Mouse (Mus musculus) C2C12 (cell line): ENCODE measurements around the gene Psme1. TPM values are rescaled to one million over a fixed set of nuclear protein-coding genes. Genes with fewer than 3 reads are reported as not detected.

ENCODE experiments used
- H3K27me3 ChIP-seq: one replicate; pipeline ENCODE4 v1.6.1; 2011; ENCODE audit not compliant: control insufficient read depth, insufficient read depth, insufficient read length
- H3K36me3 ChIP-seq: one replicate; pipeline ENCODE4 v1.6.1; 2011; ENCODE audit not compliant: control insufficient read depth, insufficient read depth
- H3K4me3 ChIP-seq: one replicate; pipeline ENCODE4 v1.5.1; 2011; ENCODE audit warnings: mild to moderate bottlenecking, control low read depth; ENCODE audit not compliant: poor library complexity, insufficient read depth, severe bottlenecking
- H3K79me2 ChIP-seq: one replicate; pipeline ENCODE4 v1.6.1; 2011; ENCODE audit not compliant: control insufficient read depth, insufficient read depth
- H3K79me3 ChIP-seq: one replicate; pipeline ENCODE4 v1.6.1; 2011; ENCODE audit warnings: low read depth, control low read depth
- H3ac ChIP-seq: one replicate; pipeline ENCODE3; 2011; ENCODE audit warnings: low read depth; ENCODE audit not compliant: control insufficient read depth, insufficient read length
- CEBPB ChIP-seq: IDR thresholded peaks from one replicate; pipeline ENCODE4 v1.6.1; 2011; ENCODE audit warnings: low read depth, mild to moderate bottlenecking, control low read depth, moderate library complexity
- CTCF ChIP-seq: IDR thresholded peaks from one replicate; pipeline ENCODE4 v1.5.1; 2011; ENCODE audit not compliant: control insufficient read depth, insufficient read depth, insufficient read length
- FOSL1 ChIP-seq: IDR thresholded peaks from one replicate; pipeline ENCODE4 v1.8.0; 2011; ENCODE audit warnings: mild to moderate bottlenecking, low read length; ENCODE audit not compliant: poor library complexity, insufficient read depth, severe bottlenecking
- MAX ChIP-seq: IDR thresholded peaks from one replicate; pipeline ENCODE4 v1.6.1; 2011; ENCODE audit warnings: mild to moderate bottlenecking, control low read depth
- MYOD1 ChIP-seq: IDR thresholded peaks from one replicate; pipeline ENCODE4 v1.6.1; 2011; ENCODE audit warnings: low read depth; ENCODE audit not compliant: control insufficient read depth, insufficient read length
- MYOG ChIP-seq: IDR thresholded peaks from one replicate; pipeline ENCODE4 v1.6.1; 2011; ENCODE audit not compliant: control insufficient read depth, insufficient read length; ENCODE audit errors: extremely low read depth
- USF1 ChIP-seq: IDR thresholded peaks from one replicate; pipeline ENCODE4 v1.6.1; 2011; ENCODE audit warnings: low read depth, mild to moderate bottlenecking, control low read depth, moderate library complexity
- polyA plus RNA-seq: library from polyadenylated mRNA; unstranded; fragments of >200 nt; fragmentation: generic; extraction: Trizol; gene quantifications from one replicate; pipeline ENCODE4 v1.2.1, GENCODE M21; 2012; ENCODE audit warnings: missing spikeins

The Psme1 gene
- polyA plus RNA-seq, 1 experiment = 63.7 TPM

GRCm38 (mm10) chr14:55557003-55557402 lies 20.9 kb upstream of the Psme1 start:
- Histone ChIP-seq H3K36me3 (no peaks in the 10 kb centered on the region), H3K27me3 (no peaks in the 10 kb centered on the region), H3K79me2 (no peaks in the 10 kb centered on the region), H3K79me3 (no peaks in the 10 kb centered on the region), H3ac (no peak overlapping the region), H3K4me3 (no peak overlapping the region)
- TF ChIP-seq CTCF = peak; percentile 58
- no peak for TF ChIP-seq USF1
- no peak for TF ChIP-seq CEBPB
- no peak for TF ChIP-seq MYOG
- TF ChIP-seq FOSL1 = no peak
- no peak for TF ChIP-seq MYOD1
- peak; percentile 30 for TF ChIP-seq MAX

GRCm38 (mm10) chr14:55557587-55557986 lies 20.3 kb upstream of the Psme1 start:
- TF ChIP-seq CEBPB (no peak), MAX (no peak), CTCF (no peak), FOSL1 (no peak), MYOD1 (no peak), MYOG (no peak), USF1 (no peak)
- Histone ChIP-seq H3K4me3 (no peak overlapping the region), H3K36me3 (no peaks in the 10 kb centered on the region), H3K27me3 (no peaks in the 10 kb centered on the region), H3K79me2 (no peaks in the 10 kb centered on the region), H3K79me3 (no peaks in the 10 kb centered on the region), H3ac (no peak overlapping the region)

GRCm38 (mm10) chr14:55558740-55559448 lies 19.0 kb upstream of the Psme1 start:
- TF ChIP-seq CTCF (no peak), MAX (no peak)
- H3K79me2 ChIP-seq = no peaks in the 10 kb centered on the region
- H3K4me3 ChIP-seq = no peak overlapping the region

GRCm38 (mm10) chr14:55559799-55560201 lies 18.1 kb upstream of the Psme1 start, which contains the start of gene Dcaf11:
Gene Dcaf11 (plus strand): TSS chr14:55560006.
- Histone ChIP-seq H3K79me3 (no peaks in the 10 kb centered on the region), H3K79me2 (no peaks in the 10 kb centered on the region), H3K4me3 (peak within 1 kb of the TSS; percentile 55), H3ac (peak within 1 kb of the TSS; percentile 84), H3K27me3 (no peaks in the 10 kb centered on the region), H3K36me3 (no peaks in the 10 kb centered on the region)
- TF ChIP-seq USF1 = no peak
- no peak for TF ChIP-seq MAX
- TF ChIP-seq MYOD1 = no peak
- TF ChIP-seq MYOG = no peak
- TF ChIP-seq CEBPB = no peak
- TF ChIP-seq CTCF = no peak
- no peak for TF ChIP-seq FOSL1

More at GRCm38 (mm10) chr14:55558740-55559448, 19.0 kb upstream of the Psme1 start:
- no peaks in the 10 kb centered on the region for H3K36me3 ChIP-seq
- no peak overlapping the region for H3ac ChIP-seq
- H3K79me3 ChIP-seq = no peaks in the 10 kb centered on the region
- no peaks in the 10 kb centered on the region for H3K27me3 ChIP-seq

- Histone ChIP-seq H3K79me2 (no peaks in the 10 kb centered on the region), H3K4me3 (peak within 1 kb of the TSS; percentile 55), H3K27me3 (no peaks in the 10 kb centered on the region), H3K79me3 (no peaks in the 10 kb centered on the region), H3K36me3 (peaks cover 2% of the 10 kb centered on the region), H3ac (peak within 1 kb of the TSS; percentile 84)
- TF ChIP-seq FOSL1 = no peak
- TF ChIP-seq CEBPB = peak; percentile 58
- TF ChIP-seq MAX = peak; percentile 92
- no peak for TF ChIP-seq MYOG
- TF ChIP-seq MYOD1 = no peak
- peak; percentile 88 for TF ChIP-seq USF1
- no peak for TF ChIP-seq CTCF
Measured at GRCm38 (mm10) chr14:55560202-55561073, 17.5 kb upstream of the Psme1 start, which contains the start of gene A730061H03Rik. Gene A730061H03Rik (minus strand): TSS chr14:55560406.
